Mouse (Mus musculus): Measurements from ENCODE around the gene Dach1.

Gene Dach1

GRCm38 (mm10) chr14:98108764-98109163 lies 60.8 kb downstream of the Dach1 start:
- no peak for DNase-seq (ENCODE audit: low spot score in 2 of 2)

GRCm38 (mm10) chr14:98106208-98106607 lies 63.4 kb downstream of the Dach1 start:
- DNase-seq (ENCODE audit: low spot score in 2 of 2): no peak

DNA sequence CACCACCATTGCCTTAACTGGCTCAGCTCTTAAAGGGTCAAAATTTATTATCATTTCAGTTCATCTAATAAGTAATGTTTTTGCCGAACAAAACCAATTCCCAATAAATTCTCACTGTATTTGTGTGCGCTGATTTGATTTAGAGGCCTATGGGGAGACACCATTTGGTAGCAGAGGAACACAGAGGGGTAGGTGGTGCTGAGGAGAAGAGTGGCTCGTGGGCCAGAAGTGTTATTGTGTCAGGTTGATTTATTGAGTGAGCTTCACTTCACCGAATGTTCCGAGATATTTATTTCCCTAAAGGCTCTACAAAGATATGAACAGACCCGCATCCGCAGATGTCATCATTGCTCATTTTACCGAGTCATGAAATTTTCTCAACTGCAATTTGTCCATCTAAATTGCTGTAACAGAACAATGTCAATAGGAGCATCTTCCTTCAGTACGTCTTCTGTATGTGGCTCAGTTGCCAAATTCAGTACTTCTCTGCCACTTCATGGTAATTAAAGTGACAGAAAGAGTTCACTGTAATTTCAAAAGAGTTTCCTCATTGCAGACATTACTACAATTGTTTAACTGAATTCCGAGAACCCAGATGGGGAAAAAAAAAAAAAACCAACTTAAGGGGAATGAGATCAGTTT lies 65.1 kb downstream of the Dach1 start:
- DNase-seq (ENCODE audit: low spot score in 2 of 2): no peak

- no peak for DNase-seq (ENCODE audit: low spot score in 2 of 2)
Measured at GRCm38 (mm10) chr14:98095229-98095628, 74.3 kb downstream of the Dach1 start.

DNA sequence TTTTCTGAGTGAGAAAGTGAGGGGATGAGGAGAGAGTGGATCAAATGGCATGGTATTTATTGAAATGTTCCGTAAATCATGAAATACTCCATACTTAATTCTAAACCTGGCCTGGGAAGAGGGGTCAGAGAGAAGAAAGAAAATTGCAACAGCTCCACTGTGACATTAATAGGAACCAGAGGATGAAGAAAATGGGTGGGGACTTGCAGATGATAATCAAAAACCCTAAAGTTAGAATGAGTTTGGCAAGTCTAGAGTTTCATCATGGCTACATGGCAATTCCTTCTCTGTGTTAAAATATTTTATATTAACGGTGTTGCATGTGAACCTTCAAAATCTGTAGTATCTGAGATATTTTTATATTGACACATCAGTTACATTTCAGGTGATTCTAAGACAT lies 80.3 kb downstream of the Dach1 start:
- no peak for DNase-seq (ENCODE audit: low spot score in 2 of 2)

DNA sequence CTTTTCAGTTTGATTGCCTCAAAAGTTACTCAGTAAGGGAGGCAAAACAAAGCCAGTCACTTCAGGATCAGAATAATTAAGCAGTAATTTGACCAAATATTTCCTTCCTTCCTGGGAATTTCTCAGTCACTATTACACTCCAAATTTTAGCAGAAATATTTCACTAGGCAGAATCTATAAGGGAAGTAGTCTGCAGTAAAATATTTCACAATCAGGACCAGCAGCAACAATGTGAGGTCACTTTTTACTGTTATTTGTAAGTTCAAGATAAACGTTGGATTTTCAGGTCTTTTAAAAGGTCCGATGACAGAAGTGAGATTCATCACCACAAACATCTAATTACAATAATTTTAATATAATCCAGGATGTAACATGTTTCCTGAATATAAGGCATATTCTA lies 82.2 kb downstream of the Dach1 start:
- DNase-seq (ENCODE audit: low spot score in 2 of 2): no peak

DNA sequence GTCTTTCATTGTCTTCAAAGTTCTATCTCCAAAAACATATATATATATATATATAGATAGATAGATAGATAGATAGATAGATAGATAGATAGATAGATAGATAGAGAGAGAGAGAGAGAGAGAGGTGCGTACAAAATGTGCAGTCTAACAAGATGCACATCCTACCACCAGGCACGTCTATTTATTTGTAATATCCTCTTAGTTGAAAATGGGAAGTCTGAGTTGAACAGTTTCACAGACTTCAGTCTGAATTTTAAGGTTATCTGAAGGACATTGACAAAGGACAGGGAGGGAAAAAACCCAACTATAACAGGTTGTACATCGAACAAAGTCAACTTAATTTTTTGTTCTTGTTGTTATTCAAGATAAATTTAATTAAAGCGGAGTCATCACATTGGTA lies 82.8 kb downstream of the Dach1 start:
- DNase-seq (ENCODE audit: low spot score in 2 of 2): no peak

DNA sequence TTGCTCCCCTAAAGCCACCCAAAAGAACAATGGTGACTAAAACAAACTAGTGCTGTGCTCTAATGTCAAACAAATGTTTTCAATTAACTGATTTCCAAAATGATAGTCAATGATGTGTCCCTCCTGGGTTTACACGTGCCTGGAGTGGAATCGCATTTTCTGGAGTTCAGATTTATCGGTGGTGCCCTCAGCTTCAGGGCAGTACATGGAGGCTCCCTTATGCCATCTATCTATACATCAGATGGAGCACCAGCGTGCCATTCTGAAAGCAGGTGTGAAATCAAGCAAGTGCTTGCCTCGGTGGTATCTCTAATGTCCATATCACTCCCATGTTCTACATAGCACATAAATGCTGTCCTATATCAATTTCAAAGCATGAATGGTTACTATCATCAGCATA lies 84.4 kb downstream of the Dach1 start:
- no peak for DNase-seq (ENCODE audit: low spot score in 2 of 2)

DNA sequence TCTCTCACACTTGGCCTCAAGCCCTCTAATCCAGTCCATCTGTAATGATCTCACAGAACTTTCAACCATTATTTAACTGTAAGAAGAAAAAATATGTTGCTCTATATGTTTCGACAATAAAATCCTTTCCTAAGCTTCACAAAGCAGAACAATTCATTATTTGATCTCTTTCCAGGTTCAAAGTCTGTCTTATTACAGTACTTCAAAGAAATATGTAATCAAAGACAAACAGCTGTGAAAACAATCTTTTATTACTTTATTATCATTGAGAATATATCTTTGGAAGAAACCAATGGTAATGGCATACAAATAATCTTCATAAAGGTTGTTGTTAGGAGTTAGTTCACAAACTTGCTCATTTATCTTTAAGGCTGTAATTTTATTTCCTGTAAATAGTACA lies 84.8 kb downstream of the Dach1 start:
- DNase-seq (ENCODE audit: low spot score in 2 of 2): no peak

DNA sequence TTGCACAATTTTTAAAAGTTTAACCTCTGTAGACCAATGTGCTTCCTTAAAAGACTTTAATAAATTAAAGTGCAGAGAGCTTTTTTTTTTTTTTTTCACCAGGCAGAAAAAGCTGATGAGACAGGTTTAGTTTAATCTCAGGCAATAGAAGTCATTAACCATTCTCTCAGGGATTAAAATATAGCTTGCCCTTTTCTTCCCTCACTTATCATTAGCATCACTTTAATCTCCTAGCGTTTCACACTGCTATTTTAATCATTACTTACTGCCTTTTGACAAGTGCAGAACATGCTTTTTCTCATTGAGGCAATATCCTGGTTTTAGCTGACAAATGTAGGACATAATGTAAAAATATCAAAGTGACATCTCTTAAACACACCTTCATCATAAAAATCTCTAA lies 86.1 kb downstream of the Dach1 start:
- no peak for DNase-seq (ENCODE audit: low spot score in 2 of 2)

GRCm38 (mm10) chr14:98080014-98080413 lies 89.6 kb downstream of the Dach1 start:
- DNase-seq (ENCODE audit: low spot score in 2 of 2): no peak

DNA sequence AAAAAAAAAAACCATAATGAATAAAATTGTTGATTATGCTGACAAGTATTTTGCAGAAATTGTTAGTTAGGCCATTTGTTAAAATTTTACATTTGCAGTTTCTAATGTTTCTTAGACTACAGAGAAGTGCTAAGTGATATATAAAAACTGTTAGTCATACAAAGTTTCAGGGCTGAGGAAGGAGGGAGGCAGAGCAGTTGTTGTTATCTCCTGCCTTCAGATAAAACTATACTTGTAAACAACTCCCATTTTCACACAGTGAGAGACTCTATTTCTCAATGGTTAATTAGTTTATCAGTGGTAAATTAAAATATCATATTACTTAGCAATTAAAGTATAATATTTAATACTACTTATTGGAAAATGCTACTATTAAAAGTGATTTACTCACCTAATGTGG lies 91.6 kb downstream of the Dach1 start:
- no peak for DNase-seq (ENCODE audit: low spot score in 2 of 2)

DNA sequence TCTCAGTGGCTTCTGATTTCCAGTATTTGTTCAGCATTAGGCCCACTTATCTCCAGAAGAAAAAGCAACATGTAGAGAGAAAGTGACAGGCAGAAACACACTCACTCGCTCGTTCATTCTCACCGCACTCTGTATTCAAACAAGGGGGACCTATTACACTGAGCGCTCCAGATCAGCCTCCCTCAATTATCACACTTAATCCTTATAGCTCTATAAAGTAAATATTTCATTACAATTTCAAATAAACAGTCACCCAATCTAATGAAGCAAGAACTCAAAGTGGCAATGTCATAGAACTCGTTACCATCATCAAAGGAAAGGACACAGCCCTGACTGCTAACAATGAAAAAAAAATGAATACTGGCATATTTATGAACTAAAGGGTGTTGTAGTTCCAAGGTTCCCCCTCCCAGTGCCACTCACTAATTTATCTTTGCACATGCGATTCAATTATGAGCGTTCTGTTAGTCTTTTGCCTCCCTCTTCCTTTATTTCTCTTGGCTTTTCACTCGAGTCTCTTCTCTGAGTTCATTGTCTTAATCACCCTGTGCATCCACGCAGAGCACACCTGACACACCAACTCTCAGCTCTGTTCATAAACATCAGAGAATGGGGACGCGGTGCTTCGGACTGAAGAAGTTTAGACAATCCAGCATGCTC lies 96.0 kb downstream of the Dach1 start:
- no peak for DNase-seq (ENCODE audit: low spot score in 2 of 2)

- no peak for DNase-seq (ENCODE audit: low spot score in 2 of 2)
Measured at GRCm38 (mm10) chr14:98072647-98073420, 96.7 kb downstream of the Dach1 start.

DNA sequence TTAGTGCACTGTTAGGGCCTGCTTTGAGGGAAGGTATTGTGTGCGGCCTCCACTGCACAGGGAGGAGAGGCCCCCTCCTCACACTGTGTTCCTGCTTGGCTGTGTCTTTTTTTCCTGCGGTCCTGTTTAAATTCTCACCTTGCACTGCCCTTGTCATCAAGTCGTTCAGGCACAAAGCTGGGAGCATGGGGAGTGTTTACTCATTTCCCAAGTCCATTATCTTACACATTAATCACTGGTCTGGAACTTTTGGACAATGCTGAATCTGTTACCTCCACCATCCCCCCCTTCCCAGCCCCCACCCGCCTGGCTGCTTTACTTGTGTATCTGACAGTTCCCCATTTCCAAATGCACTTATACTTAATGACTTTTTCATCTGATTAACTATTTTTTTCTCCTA lies 97.7 kb downstream of the Dach1 start:
- DNase-seq (ENCODE audit: low spot score in 2 of 2): no peak

GRCm38 (mm10) chr14:98067273-98067905 lies 102.2 kb downstream of the Dach1 start:
- DNase-seq (ENCODE audit: low spot score in 2 of 2): no peak

- DNase-seq (ENCODE audit: low spot score in 2 of 2): no peak
Measured at GRCm38 (mm10) chr14:98064190-98064589, 105.4 kb downstream of the Dach1 start.

DNA sequence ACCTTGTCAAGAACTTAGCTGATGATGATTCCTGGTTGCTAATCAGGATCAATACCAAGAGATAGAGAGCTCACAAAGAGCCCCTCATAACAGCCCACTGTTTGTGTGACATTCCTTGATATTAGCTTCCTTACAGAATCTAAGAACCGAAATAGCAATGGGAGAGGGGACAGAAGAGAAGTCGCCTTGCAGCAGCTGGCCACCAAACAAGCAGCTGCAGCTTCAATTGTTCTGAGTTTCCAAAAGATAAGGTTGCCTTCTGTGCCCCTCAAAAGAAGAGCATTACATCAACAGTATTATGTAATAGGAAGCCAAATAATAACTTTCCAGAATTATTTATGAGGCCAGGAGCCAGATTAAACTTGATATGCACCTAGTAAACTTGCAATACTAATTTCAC lies 120.2 kb downstream of the Dach1 start:
- no peak for DNase-seq (ENCODE audit: low spot score in 2 of 2)

DNA sequence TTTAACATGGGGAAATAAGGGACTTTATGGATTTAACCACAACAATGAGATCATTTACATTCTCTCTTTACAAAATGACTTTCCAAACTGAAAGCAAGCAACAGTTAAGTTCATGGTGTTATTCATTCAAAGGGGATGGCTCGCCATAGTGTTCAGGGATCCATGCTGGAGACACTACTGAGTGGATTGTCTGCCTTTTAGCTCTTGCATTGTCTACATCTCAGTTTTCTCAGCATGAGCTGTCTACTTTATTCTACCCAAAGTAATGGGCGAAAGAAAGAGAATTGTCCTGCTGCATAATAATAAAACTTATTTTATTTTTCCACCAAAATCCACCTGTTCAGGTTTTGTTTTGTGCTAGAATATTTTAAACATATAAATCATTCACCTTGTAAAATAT lies 121.2 kb downstream of the Dach1 start:
- DNase-seq (ENCODE audit: low spot score in 2 of 2): no peak

DNA sequence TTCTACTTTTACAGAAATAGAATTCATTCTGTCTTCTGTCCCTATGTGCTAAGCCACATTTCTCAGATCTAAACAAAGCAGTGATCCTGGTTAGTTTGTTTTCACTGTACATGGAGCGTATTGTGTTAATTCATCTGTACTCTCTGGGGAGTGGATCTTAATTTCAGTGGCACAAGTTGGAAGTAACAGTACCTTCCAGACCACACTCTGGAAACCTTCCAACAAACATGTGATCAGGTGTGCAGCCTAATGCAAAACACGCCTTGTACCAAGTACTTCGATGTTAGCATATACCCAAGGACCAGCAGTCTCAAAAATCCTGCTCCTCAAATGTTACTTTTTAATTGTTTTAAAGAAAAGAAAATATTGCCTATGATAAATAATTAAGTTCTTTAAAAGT lies 121.9 kb downstream of the Dach1 start:
- no peak for DNase-seq (ENCODE audit: low spot score in 2 of 2)

GRCm38 (mm10) chr14:98046960-98047359 lies 122.6 kb downstream of the Dach1 start:
- no peak for DNase-seq (ENCODE audit: low spot score in 2 of 2)

DNA sequence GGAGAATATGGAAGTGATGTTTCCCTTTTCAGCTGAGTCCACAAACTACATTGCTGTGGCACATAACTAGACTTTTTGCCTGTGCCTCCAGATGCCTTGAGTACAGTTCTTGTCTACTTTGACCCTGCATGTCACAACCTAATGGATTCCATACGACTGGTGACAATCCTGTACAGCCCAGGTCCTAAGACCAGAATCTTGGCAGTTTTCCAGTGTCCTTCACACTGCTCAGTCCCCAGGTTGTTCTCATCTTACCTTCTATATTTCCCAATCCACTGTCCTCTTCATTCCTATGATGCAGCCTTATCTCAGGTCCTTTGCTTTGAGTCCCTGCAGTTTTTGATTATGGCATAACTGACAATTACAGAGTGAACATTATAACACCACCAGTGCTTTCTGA lies 131.0 kb downstream of the Dach1 start:
- no peak for DNase-seq (ENCODE audit: low spot score in 2 of 2)

DNA sequence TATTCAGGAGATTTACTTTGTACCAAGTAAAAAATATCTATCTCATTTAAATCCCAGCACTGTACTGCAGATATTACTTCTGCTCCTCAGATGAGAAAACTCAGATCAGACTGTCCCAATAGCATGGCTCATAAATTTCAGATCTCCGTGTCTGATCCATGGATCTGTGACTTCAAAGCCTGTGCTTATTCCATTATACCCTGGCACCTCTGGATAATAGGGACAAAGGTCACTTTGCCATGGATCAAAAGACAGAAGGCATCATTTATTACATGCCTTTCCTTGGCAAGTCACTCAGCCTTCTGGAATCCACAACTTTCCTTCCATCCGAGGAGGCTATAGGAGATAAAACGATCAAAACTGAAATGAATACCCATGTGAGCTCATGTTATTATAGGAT lies 132.4 kb downstream of the Dach1 start:
- no peak for DNase-seq (ENCODE audit: low spot score in 2 of 2)
